Mouse (Mus musculus) fibroblast of lung, adult 2 months (primary cell): ENCODE data around the gene Anapc1.

Experiments
- DNase-seq: peaks from one replicate; pipeline ENCODE4 v3.0.0-alpha.2; 2011; ENCODE audit warnings: low read depth

Anapc1 gene

DNA sequence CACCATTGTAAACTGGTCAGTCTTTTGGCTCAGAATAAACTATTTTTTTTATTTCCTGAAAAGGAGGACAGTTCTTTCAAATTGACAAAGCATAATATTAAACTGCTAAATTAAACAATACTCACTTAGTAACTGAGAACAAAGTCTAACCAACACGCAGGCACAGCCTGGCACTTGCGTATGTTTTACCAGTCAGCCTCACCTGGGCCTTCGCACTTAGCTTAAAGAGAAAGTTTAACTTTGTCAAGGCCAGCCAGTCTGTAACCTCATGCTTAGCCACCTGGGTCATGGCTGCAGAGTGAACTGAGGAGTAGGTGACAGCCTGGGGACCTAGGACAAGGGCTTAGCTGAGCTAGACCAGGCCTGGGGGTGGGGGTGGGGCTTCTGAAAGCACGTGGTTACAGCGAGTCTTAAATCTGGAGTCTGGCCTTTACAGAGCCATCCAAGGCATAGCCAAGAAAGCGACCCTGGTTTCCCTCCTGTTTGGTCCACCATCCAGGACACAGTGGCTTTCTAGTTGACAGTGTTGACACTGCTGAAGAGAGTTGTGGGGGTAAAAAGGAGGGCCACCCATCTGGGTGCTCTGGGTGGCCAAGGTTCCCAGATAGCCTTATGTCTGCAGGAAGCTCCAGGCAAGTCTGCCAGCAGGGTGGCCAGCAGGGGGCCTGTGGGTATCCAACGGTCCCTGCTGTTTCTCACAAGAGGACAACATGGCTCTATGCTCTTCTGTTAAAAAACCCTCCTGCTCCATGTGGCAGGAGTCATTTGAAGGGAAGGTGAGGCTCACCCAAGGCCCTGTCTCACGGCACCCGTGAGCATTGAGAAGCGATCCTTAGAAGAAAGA lies 120.7 kb downstream of the Anapc1 start:
- no peak for DNase-seq

DNA sequence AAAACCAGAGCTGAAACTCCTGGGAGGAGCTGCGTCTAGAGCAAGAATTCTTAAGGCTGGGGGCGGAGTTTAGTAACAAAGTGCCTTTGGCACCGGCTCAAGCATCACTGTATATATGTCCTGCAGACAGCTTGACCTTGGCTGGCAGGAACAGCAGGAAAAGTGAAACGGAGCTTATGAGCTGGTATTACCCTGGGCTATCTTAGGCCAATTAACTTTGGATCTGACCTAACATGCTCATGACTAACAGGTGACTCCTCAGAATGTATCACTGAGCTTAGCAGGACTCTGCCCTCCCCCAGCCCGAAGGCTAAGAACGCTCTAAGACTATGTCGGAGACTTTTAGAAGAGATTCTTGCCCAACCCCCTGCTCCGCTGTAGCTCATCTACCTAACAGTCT lies 121.3 kb downstream of the Anapc1 start:
- no peak for DNase-seq

DNA sequence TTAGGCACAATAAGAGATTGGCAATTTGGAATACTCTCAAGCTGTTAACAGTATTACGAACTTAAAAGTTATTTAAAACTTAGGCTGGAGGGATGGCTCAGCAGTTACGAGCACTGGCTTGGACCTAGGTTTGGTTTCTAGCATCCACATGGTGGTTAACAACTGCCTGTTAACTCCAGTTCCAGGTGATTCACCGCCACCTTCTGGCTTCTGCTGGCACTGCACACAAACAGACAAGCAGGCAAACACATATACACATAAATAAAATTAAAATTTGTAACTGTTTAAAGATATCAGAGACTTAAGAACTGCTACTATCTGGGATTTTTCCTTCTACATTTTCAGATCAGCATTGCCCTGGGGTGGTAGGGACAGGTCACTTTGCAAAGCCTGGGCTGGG lies 123.0 kb downstream of the Anapc1 start:
- DNase-seq = no peak
